Mouse (Mus musculus) heart, adult 18-20 months (tissue): ENCODE measurements around the gene Adra2b. TPM values are rescaled to one million over a fixed set of nuclear protein-coding genes. Genes with fewer than 3 reads are reported as not detected.
A peak's percentile ranks its signal among the peaks of the same experiment; 100 is the strongest.

Experiments
- DNase-seq, 2 experiments: peaks; one replicate each; pipeline ENCODE4 v3.0.0; 2021 to 2022; ENCODE audit warnings: mixed read lengths in 1 of 2
- long read RNA-seq, 2 experiments: library from polyadenylated mRNA; stranded (forward); transcript quantifications; one replicate each; pipeline ENCODE4 v2.0.0; 2021
- total RNA-seq, 2 experiments: library from RNA; stranded (reverse); gene quantifications; 2 replicates each; pipeline ENCODE4 v1.2.3; 2021

The Adra2b gene
- under 1 TPM; 0.72 to 0.77 TPM for total RNA-seq
- long read RNA-seq, experiment 1, result 0 reads
- long read RNA-seq, experiment 2, result 0 reads

DNA sequence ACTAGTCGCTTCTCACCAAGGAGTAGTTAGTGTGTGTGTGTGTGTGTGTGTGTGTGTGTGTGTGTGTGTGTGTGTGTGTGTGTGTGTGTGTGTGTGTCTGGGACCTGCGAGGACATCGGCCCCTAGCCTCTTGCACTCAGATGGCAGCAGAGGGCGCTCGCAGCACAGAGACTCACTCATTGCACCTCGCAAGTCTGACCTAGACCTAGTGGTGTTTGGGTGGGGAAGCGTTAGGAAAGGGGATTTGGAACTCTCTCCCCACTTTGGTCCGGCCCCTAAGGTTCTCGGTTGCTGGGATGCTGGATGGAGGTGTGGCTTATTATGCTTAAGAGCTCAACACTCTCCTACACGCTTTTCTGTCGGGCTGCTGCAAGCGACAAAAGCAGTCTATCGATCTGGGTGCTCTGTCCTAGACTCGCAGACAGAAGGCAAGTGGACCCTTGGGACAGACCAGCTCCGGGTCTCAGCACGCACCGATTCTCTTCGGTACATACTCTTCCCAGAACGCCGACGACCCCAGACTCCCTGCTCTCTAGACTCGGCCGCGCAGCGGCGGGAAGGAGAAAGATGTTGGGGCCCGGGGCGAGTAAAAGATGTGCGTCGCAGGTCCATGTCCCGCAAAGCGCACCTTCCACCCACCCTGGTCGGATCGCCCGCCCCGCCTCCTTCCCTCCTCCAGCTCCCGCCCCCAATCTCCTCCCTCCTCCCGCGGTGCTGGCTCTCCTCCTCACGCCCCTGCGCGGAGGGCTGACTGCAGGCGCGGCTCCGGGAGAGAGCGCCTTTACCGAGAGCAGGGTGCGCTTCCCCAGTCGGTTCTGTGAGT lies at the start of gene Adra2b:
TSS of gene Adra2b (plus strand) at position 750 of the 823 bp plus-strand sequence.
- DNase-seq, result peak; percentile 85 to 94

DNA sequence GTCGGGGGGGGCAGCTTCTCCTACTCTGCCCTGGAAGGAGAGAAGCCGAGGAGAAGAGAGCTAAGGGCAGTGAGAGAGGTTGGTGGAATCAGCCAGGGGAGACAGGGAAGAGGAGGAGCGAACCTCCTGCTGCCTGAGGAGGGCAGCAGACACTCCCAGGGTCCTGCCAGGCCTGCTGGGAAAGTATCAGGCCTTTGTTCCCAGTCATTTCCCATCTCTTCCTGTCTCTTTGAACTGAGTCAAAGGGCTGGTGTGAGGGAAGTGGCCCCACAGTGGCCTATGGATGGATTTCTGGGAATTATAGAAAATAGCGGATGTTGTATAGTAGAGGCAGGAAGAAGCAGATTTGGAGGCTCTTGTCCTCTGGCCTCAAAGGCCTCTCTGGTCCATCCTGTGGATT lies 49.1 kb upstream of the Adra2b start:
- DNase-seq, result no peak

- DNase-seq, result peak in 1 of 2 experiments; percentile 45
Measured at GRCm38 (mm10) chr2:127314467-127315154, 48.4 kb upstream of the Adra2b start.

GRCm38 (mm10) chr2:127315155-127315470 lies 47.9 kb upstream of the Adra2b start:
- no peak for DNase-seq

DNA sequence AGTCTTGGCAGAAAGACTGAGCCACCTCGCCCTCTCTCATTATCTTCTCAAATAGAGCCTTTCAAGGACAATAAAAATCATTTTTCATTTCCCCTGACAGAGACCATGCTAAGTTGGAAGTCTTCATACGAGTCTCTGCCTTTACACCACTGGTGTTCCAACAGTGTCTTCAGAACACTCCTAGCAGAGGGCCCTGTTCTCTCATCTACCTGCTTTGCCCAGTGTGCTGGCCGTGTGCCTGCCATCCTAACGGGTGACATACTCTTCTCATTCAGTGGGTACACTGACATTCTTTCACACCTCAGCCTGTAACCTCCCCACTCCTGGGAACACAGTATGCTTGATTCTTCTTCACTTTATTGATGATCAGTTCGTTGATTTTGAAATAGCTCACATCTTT lies 46.6 kb upstream of the Adra2b start:
- DNase-seq, result no peak

DNA sequence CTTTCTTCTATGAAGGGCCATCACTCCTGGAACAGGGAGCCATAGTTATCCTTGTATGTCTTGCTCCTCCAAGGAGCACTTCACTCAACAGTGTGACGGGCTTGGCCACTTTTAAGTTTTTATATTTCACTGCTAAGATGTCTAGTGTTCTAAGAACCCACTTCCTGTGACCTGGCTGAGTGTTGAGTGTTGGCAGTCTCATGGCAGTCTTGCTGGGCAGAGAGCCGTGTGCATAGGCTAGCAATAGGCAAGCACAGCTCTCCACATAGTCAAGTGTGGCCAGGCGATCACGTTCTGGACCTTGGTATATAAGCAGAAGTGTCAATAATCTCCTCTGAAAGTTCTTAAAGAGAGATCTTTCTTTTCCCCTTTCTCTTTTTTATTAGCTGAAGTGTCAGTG lies 44.9 kb upstream of the Adra2b start:
- DNase-seq, result no peak

DNA sequence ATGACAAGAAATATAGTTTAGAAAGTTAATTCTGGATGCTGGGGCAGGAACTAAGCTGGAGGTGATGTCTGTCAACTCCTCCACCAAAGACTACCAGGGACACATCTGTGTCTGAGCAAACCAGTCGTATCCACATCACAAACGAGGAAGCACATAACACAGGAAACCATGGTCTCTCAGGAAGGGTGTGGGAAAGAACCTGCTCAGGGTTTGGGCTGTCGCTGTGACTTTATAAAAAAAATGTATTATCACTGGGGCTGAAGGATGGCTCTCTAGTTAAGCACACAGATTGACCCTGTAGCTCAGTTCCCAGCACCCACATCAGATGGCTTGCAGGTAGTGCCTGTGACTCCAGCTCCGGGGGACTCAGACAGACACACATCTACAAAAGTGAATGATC lies 43.9 kb upstream of the Adra2b start:
- no peak for DNase-seq

DNA sequence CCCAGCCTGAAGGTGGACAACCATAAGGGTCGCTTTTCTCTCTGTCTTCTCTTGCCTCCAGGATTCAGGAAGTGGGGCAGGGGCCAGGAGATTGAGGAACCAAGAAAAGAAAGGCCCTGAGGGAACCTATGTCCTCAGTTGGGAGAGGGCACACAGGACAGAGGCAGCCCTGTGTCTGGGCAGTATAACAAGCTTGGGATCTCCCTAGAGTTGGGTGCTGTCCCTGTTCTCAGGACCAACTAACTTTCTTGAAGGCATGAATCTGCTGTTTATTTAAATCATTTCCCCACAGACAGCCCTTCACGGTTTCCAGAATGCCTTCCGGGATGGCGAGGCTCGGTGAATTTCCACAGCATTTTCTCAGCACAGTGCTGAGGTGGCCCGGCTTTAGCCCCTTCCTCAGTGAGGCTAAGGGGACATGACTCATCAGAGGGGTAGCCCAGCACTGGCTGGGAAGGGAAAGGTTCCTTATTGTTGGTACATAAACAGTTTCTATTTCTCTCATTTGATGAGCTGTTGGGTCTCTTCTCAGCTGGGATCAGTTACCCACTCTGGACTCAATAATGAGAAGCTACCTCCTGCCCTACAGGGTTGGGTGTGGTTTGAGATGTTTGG lies 40.2 kb upstream of the Adra2b start:
- no peak for DNase-seq

DNA sequence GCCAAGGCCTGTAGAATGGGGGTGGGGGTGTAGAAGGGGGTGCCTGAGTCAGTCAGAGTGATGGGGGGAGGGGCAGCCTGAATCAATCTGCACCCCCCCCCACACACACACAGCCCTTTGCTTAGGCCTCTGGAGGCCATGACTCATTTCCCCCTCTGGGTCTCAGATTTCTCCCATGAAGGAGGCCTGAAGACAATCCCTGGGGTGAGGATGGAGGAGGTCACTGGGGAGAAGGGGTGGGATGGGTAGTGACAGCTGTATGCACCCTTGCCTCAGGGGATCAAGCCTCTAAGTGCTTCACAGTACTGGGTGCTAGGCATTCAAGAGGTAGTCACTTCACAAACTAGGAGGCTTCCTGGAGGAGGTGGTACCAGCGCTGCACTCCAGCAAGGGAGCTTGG lies 39.3 kb upstream of the Adra2b start:
- DNase-seq, result no peak

DNA sequence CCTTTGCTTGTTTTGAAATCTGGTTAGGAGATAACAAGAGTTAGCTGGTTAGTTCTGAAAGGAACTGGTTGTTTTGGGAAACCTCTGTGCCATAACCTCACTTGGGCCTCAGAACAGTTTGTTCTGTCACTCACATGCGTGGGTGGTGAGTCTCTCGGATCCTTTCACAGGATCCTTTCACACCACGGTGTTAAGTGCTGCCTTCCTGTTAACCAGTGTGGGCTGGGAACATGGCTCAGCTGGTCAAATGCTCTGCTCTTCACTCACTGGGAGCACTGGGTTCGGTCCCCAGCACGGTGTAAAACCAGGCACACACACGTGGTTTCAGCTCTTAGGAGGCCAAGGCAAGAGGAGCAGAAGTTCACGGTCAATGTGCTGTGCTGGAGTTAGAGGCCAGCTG lies 38.6 kb upstream of the Adra2b start:
- DNase-seq, result no peak

GRCm38 (mm10) chr2:127328090-127328851 lies 34.7 kb upstream of the Adra2b start:
- no peak for DNase-seq

DNA sequence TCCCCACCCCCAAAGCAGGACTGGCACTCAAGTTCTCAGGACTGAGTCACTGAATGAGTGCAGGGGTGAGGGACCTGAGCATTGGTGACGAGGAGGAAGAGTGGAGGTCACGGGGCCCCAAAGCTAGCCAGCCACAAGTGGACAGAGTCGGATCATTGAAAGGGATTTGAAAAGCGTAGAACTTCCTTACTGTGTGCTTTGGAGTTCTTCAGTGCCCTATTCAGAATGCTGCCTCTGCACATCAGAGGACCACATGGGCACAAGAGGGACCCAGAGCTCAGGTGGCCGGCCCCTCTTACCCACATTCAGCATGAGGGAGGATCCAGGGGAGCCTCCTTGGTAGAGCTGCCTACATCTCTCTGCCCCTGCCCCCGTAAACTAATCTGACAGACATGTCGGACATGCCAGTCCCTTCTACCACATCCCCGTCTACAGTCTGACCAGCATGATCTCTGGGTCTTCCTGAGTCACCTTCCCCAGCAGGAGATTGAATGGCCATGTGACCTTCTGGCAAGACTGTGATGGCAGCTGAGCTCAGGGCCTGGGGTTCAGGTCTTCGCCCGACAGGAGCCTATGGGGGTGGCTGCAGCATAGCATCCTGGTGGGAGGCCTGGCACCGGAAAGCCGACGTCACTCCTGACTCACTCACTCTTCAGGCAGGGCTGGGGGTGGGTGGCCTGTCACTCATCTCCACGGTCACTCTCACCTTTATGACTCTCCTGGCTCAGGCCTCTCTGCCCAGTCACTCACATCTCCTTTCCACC lies 30.0 kb upstream of the Adra2b start:
- no peak for DNase-seq

GRCm38 (mm10) chr2:127333945-127334603 lies 28.9 kb upstream of the Adra2b start:
- no peak for DNase-seq

DNA sequence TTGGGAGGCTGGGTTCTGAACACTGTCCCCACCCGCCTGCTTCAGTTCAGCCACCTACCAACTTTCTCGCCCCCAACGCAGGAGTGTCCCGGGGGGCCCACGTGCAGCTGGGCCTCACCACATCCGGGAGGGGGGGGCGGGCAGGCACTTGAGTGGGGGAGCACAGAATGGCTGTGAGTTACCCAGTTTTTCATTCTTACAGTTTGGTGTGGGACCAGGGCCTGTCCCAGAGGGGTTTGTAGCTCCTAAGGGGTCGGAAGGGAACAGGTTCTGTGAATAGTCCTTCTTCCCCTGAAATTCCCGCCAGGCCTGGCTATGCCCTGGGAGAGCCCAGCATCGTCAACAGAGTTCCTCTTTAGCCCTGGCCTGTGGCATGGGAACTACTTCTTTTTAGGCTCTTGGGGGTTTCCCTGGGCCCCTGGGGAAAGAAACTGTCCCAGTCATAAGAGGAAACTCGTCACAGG lies 27.9 kb upstream of the Adra2b start:
- peak in 1 of 2 experiments; percentile 18 for DNase-seq

DNA sequence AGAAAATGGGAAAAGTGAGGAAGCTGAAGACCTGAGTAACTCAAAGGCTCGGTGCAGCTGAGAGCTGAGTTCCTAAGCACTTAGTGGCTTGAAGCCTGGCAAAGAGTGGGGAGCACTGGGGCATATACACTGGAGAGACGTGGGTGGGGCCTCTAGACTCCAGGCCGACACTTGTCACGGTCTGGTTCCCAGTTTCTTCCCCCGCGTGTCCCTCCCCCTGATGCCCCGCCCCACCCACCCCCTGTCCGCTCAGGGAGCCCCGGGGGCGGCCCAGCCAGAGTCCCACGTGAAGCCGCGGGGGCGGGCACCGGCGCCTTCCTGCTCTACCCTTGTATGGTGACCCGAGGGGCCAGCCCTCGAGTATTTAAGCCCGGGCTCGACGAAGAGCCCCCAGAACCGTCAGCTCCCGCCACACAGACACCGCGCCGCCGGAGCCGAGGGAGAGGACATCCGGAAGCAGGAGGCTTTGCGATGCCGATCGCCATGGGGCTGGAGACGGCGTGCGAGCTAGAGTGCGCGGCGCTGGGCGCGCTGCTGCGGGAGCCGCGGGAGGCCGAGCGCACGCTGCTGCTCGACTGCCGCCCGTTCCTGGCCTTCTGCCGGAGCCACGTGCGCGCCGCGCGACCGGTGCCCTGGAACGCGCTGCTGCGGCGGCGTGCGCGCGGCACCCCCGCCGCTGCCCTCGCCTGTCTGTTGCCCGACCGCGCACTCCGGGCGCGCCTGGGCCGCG lies 27.1 kb upstream of the Adra2b start, which contains the start of gene Dusp2:
TSS of gene Dusp2 (plus strand) at position 393 of the 730 bp plus-strand sequence.
- peak; percentile 82 to 91 for DNase-seq

- peak in 1 of 2 experiments; percentile 13 for DNase-seq
Measured at GRCm38 (mm10) chr2:127336497-127336832, 26.5 kb upstream of the Adra2b start.

DNA sequence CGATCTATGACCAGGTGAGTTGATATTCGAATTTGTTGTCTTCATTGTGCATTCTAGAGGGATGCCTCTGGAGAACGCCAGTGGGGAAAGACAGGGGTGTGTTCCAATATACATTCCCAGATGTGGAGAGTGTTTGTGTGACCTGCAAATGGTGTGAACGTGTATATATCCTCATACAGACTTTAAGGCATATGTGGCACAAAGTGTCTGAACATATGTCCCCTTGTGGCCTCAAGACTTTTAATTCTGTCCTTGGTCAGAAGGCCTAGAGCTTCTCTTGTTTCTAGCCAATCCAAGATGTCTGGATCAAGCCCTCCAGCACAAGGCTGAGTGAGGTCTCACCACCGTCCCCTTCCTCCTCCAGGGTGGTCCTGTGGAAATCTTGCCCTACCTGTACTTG lies 26.1 kb upstream of the Adra2b start:
- no peak for DNase-seq

GRCm38 (mm10) chr2:127337531-127337930 lies 25.5 kb upstream of the Adra2b start:
- DNase-seq, result no peak

DNA sequence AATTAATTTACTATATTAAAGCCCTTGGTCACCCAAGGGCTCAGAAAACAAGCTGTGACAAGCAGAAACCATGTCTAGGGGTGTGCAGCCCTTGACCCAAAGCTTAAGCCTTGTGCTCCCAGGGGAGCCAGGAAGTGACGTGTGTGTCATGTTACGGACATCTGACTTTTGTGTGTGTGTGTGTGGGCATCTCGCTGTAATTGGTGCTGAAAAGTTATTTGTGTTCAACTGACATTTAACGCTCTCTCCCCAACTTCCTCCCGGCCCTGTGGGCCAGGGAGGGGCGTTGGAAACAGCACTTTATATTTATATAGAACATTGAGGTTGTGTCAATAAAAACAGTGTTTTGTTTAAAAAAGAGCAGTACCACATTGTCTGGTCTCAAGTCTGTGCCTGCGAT lies 25.0 kb upstream of the Adra2b start:
- no peak for DNase-seq

GRCm38 (mm10) chr2:127338416-127338815 lies 24.6 kb upstream of the Adra2b start, which contains the start of gene Astl:
Astl (plus strand) TSS chr2:127338639.
- DNase-seq, result no peak
